17 mouse cellular contexts compared by ENCODE assay signal in the genomic region with DNA sequence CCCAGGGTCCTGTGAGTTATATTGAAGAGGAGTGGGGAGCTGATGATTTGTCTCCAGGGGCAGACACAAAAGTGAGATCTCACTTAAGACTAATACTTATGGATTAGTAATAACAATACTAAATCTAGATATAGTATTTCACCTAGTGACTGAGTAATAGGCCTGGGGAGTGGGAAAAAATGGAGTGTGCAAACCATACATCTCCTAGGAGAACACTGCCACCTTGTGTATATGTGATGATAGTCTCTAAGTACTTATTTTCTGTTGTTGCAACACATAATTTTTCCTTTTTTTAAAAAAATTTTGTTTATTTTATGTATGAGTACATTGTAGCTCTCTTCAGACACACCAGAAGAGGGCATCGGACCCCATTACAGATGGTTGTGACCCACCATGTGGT. TPM values are rescaled to one million over a fixed set of nuclear protein-coding genes. Genes with fewer than 3 reads are reported as not detected.
DNase-seq lines count a peak whose midpoint lies in the region; ATAC-seq and TF ChIP-seq lines count a peak whose summit lies in the region.
"Had no signal": no experiment of that assay in that cellular context is flagged by ENCODE, and none has a peak within 500 bp of the region (broad histone marks: within the 10 kb centered on the region; RNA-seq: fewer than 3 reads in every experiment).

No protein-coding gene starts in this region.

- no peak for DNase-seq in layer of hippocampus, adult 2 months (ENCODE audit: low spot score in 2 of 2)
- DNase-seq in layer of hippocampus, postnatal 25 days (ENCODE audit: extremely low spot score in 1 of 2, low spot score in 1 of 2) = no peak
- peak; percentile 43 for DNase-seq in thymus, postnatal 0 days (ENCODE audit: low spot score)
- no peak for DNase-seq in thymus, postnatal 14 days
- peak; percentile 25 for DNase-seq in brain, embryonic 14.5 days (ENCODE audit: low read depth)
- no peak for DNase-seq in adrenal gland, adult 8-10 months
- DNase-seq: adrenal gland, postnatal 14 days; cerebellum, adult 8-10 months; kidney, postnatal 36 days; right cerebral cortex, postnatal 14 days had no signal

- no peak for ATAC-seq in kidney, embryonic 14.5 days (ENCODE audit: low FRiP score, low TSS enrichment)
- no peak for ATAC-seq in cerebellum, adult (ENCODE audit: insufficient number of reproducible peaks, low FRiP score, low TSS enrichment)
- ATAC-seq: forebrain, embryonic 15.5 days had no signal

- H3K27me3 ChIP-seq in kidney, embryonic 14.5 days (ENCODE audit: control insufficient read depth, insufficient read depth, low read length) = no peaks in the 10 kb centered on the region
- H3K27me3 ChIP-seq: embryonic facial prominence, embryonic 12.5 days; forebrain, embryonic 15.5 days; hindbrain, embryonic 13.5 days; neural tube, embryonic 13.5 days; stomach, embryonic 15.5 days had no signal

- H3K4me1 ChIP-seq in kidney, embryonic 14.5 days (ENCODE audit: control insufficient read depth, insufficient read depth, low read length) = no peaks in the 10 kb centered on the region
- H3K4me1 ChIP-seq: embryonic facial prominence, embryonic 12.5 days; forebrain, embryonic 15.5 days; hindbrain, embryonic 13.5 days had no signal

- TF ChIP-seq CTCF in layer of hippocampus, adult 2 months (conservative IDR thresholded peaks at IDR 0.05) = peak; percentile 71
- TF ChIP-seq CTCF in brain, embryonic 14.5 days (IDR thresholded peaks at IDR 0.05; ENCODE audit: borderline replicate concordance, extremely low read depth, insufficient read depth, insufficient read length) = no peak

- 90% methylated on average over 1 of the region's 1 CpGs for WGBS in kidney, embryonic 14.5 days

- no peak for TF ChIP-seq POLR2A in brain, embryonic 14.5 days (IDR thresholded peaks at IDR 0.05; ENCODE audit: borderline replicate concordance, extremely low read depth, insufficient read depth, insufficient read length, poor library complexity, severe bottlenecking)

- no peaks in the 10 kb centered on the region for H3K9me3 ChIP-seq in kidney, embryonic 14.5 days (ENCODE audit: control insufficient read depth, low read length)
- H3K9me3 ChIP-seq: embryonic facial prominence, embryonic 12.5 days; forebrain, embryonic 15.5 days; hindbrain, embryonic 13.5 days; neural tube, embryonic 13.5 days; stomach, embryonic 15.5 days had no signal

- H3K9ac ChIP-seq in kidney, embryonic 14.5 days (ENCODE audit: low read depth, low read length) = no peak overlapping the region
- H3K9ac ChIP-seq: embryonic facial prominence, embryonic 12.5 days; forebrain, embryonic 15.5 days; hindbrain, embryonic 13.5 days; neural tube, embryonic 13.5 days; stomach, embryonic 15.5 days had no signal

- no peak overlapping the region for H3K27ac ChIP-seq in layer of hippocampus, adult 2 months
- no peak overlapping the region for H3K27ac ChIP-seq in kidney, embryonic 14.5 days (ENCODE audit: low read depth, low read length)
- H3K27ac ChIP-seq: embryonic facial prominence, embryonic 12.5 days; forebrain, embryonic 15.5 days; hindbrain, embryonic 13.5 days; neural tube, embryonic 13.5 days; stomach, embryonic 15.5 days had no signal

- H3K36me3 ChIP-seq in kidney, embryonic 14.5 days (ENCODE audit: control insufficient read depth, insufficient read depth, low read length) = no peaks in the 10 kb centered on the region
- H3K36me3 ChIP-seq: embryonic facial prominence, embryonic 12.5 days; forebrain, embryonic 15.5 days; hindbrain, embryonic 13.5 days; neural tube, embryonic 13.5 days; stomach, embryonic 15.5 days had no signal

- H3K4me2 ChIP-seq in kidney, embryonic 14.5 days (replicated peaks; ENCODE audit: low read depth, low read length) = no peak overlapping the region
- H3K4me2 ChIP-seq: embryonic facial prominence, embryonic 12.5 days; forebrain, embryonic 15.5 days; hindbrain, embryonic 13.5 days; neural tube, embryonic 13.5 days; stomach, embryonic 15.5 days had no signal

- no peak overlapping the region for H3K4me3 ChIP-seq in layer of hippocampus, adult 2 months
- H3K4me3 ChIP-seq in kidney, embryonic 14.5 days (ENCODE audit: low read length) = no peak overlapping the region
- H3K4me3 ChIP-seq: embryonic facial prominence, embryonic 12.5 days; forebrain, embryonic 15.5 days; hindbrain, embryonic 13.5 days; neural tube, embryonic 13.5 days; stomach, embryonic 15.5 days had no signal

RNA-seq across cellular contexts. Expression of a gene that starts 15.7 kb away (rescaled TPM):
- total RNA-seq in layer of hippocampus, adult 2 months (2021) = 10 to 100 TPM; 37.0 to 40.2 TPM
- 10 to 100 TPM; 42.0 to 44.5 TPM for total RNA-seq in layer of hippocampus, postnatal 25 days (2021)
- polyA plus RNA-seq in thymus, postnatal 0 days (2015; fragmentation: Nextera tagmentation; extraction: Ambion mirVana) = 19.0 and 20.8 TPM in 2 replicates
- 17.5 and 21.5 TPM in 2 replicates for polyA plus RNA-seq in brain, embryonic 14.5 days (2012; rRNA removed)
- total RNA-seq in adrenal gland, adult 8-10 months (2022) = 10 to 100 TPM; 36.7 to 39.1 (median 39.1) TPM
- polyA plus RNA-seq in kidney, embryonic 14.5 days (2014; fragmentation: Nextera tagmentation; extraction: Ambion mirVana) = 33.9 and 51.3 TPM in 2 replicates

Comparison
In these comparisons a context has a peak if more than half of its experiments do, and no peak if none do; other contexts are left out.
1. DNase-seq: peak in thymus, postnatal 0 days (single experiment) and brain, embryonic 14.5 days (single experiment); none in layer of hippocampus, adult 2 months (0 of 2), layer of hippocampus, postnatal 25 days (0 of 2), thymus, postnatal 14 days (single experiment) and adrenal gland, adult 8-10 months (single experiment).